Mouse (Mus musculus) megakaryocyte, embryonic 14.5 days (primary cell): Measurements from ENCODE around the gene Adgrg3.

Source experiments
- FLI1 ChIP-seq: IDR thresholded peaks from 2 replicates; pipeline ENCODE4 v1.6.1; 2012; ENCODE audit warnings: low read length, inconsistent platforms, mixed read lengths
- GATA1 ChIP-seq: IDR thresholded peaks from 3 replicates; pipeline ENCODE4 v1.6.1; 2012; ENCODE audit warnings: mixed read lengths, low read length, inconsistent platforms, borderline replicate concordance

DNA sequence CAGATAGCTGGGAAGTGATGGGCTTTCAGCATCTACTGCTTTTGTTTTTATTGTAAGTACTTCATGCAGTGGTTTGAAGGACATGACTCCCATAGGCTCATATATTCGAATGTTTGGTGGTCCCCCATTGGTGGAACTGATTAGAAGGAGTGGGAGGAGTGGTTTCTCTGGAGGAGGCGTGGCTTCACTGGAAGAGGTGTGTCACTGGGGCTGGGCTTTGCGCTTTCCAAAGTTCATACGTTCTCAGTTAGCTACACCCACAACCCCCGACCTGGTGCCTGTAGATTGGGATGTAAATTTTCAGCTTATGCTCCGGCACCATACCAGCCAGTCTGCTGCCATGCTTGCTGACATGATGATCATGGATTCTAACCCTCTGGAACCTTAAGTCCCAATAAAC, 36.9 kb downstream of the Adgrg3 start:
- TF ChIP-seq GATA1: no peak
- no peak for TF ChIP-seq FLI1
